Mouse (Mus musculus): Measurements from ENCODE around the gene Aox3. TPM values are rescaled to one million over a fixed set of nuclear protein-coding genes. Genes with fewer than 3 reads are reported as not detected.

Aox3 gene
- total RNA-seq, 1 experiment, result 1.8 TPM

DNA sequence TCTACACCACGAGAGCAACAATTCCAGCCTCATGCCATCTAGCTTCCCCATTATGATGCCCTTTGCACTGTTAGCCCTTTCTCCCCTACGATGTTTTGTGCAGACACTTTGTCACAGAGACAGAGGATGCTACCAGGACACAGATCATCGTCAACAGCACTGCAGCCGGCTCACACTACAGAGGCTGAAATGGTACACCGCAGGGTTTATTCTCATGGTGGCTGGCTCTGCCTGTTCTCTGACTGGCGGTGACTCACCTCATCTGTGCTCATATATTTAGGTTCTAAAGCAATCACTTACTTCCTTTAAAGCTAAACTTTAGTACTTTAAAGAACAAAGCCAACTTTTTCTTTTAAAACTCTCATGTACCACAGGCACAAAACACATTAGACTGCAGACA, 34.8 kb downstream of the Aox3 start:
- Histone ChIP-seq H3K9ac (ENCODE audit: insufficient read depth, low read depth, low read length, poor library complexity, severe bottlenecking) (no peak overlapping the region), H3K4me3 (ENCODE audit: insufficient read depth in 1 of 2, low read depth in 1 of 2, low read length in 2 of 2, poor library complexity in 1 of 2, severe bottlenecking in 1 of 2) (no peak overlapping the region), H3K27ac (ENCODE audit: insufficient read depth, low read depth, low read length, poor library complexity, severe bottlenecking) (no peak overlapping the region), H3K36me3 (ENCODE audit: control insufficient read depth, insufficient read depth, low read length, poor library complexity, severe bottlenecking) (no peaks in the 10 kb centered on the region), H3K9me3 (ENCODE audit: control insufficient read depth, insufficient read depth, low read depth, low read length) (no peaks in the 10 kb centered on the region), H3K4me1 (ENCODE audit: control insufficient read depth in 2 of 2, insufficient read depth in 2 of 2, low read length in 2 of 2, poor library complexity in 1 of 2) (no peaks in the 10 kb centered on the region)
- TF ChIP-seq HCFC1 (IDR thresholded peaks at IDR 0.05; ENCODE audit: borderline replicate concordance, insufficient read depth, low read length) (no peak), ZC3H11A (IDR thresholded peaks at IDR 0.05; ENCODE audit: borderline replicate concordance, low read depth, low read length) (no peak)
- DNase-seq (ENCODE audit: low read depth, low spot score), result no peak
- in situ Hi-C loops (cut with MboI; ENCODE audit: low sequenced_read_pairs in 2 of 2, unreplicated experiment in 2 of 2), result loop anchor here in 1 of 2 experiments (10.0 kb wide), 1 partner anchor 147 kb away; no protein-coding TSS in a partner anchor

DNA sequence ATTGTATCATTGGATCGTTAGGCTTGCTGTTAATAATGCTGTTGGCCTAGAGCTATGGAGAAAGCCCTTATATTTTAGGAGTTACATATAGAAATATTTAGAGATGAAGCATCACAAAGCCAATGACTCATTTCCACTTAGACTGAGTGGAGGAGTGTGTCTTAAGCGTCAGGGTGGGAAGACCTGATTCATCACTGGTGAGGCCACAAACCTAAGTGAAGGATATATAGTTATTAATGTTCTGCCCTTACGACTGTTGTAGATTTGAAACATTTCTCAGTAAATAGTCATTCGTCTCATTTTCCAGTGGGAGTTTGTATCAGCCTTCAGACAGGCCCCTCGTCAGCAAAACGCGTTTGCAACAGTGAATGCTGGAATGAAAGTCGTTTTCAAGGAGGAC, 39.3 kb downstream of the Aox3 start:
- Histone ChIP-seq H3K4me1 (ENCODE audit: control insufficient read depth in 2 of 2, insufficient read depth in 2 of 2, low read length in 2 of 2, poor library complexity in 1 of 2) (no peaks in the 10 kb centered on the region), H3K9me3 (ENCODE audit: control insufficient read depth, insufficient read depth, low read depth, low read length) (no peaks in the 10 kb centered on the region), H3K9ac (ENCODE audit: insufficient read depth, low read depth, low read length, poor library complexity, severe bottlenecking) (no peak overlapping the region), H3K36me3 (ENCODE audit: control insufficient read depth, insufficient read depth, low read length, poor library complexity, severe bottlenecking) (no peaks in the 10 kb centered on the region), H3K4me3 (ENCODE audit: insufficient read depth in 1 of 2, low read depth in 1 of 2, low read length in 2 of 2, poor library complexity in 1 of 2, severe bottlenecking in 1 of 2) (no peak overlapping the region), H3K27ac (ENCODE audit: insufficient read depth, low read depth, low read length, poor library complexity, severe bottlenecking) (no peak overlapping the region)
- no peak for DNase-seq (ENCODE audit: low read depth, low spot score)
- TF ChIP-seq ZC3H11A (IDR thresholded peaks at IDR 0.05; ENCODE audit: borderline replicate concordance, low read depth, low read length) (no peak), MAFK (IDR thresholded peaks at IDR 0.05; ENCODE audit: insufficient read depth, low read depth, low read length) (no peak), ZNF384 (IDR thresholded peaks at IDR 0.05; ENCODE audit: low read depth, low read length) (no peak), CHD2 (IDR thresholded peaks at IDR 0.05; ENCODE audit: low read depth, low read length) (no peak), HCFC1 (IDR thresholded peaks at IDR 0.05; ENCODE audit: borderline replicate concordance, insufficient read depth, low read length) (no peak)
- in situ Hi-C loops (cut with MboI; ENCODE audit: low sequenced_read_pairs in 2 of 2, unreplicated experiment in 2 of 2), result loop anchor here in 1 of 2 experiments (10.0 kb wide), 1 partner anchor 123 kb away; the partner anchor contains the start of gene Aox2

DNA sequence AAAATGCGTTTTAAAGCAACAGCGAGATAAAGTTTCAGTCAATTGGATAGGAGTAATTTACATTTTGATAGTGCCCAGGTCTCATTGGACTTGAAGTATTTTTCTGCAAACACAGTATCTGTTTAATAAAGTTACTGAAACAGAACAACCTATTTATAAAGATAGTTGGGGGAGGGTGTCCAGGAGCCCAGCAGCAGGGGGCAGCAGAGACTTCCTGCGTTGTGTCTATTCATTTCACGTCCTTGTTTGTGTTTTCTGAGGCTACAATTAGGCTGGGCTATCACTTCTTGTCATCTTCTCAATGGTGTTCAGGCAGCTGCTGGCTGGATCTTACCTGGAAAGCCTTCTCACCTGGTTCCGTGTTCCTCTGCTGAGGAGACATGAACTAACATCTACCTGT, 43.8 kb downstream of the Aox3 start:
- in situ Hi-C loops (cut with MboI; ENCODE audit: low sequenced_read_pairs in 2 of 2, unreplicated experiment in 2 of 2), result loop anchor here in 1 of 2 experiments (10.0 kb wide), 1 partner anchor 118 kb away; the partner anchor contains the start of gene Aox2
- DNase-seq (ENCODE audit: low read depth, low spot score), result no peak
- H3K27ac ChIP-seq (ENCODE audit: insufficient read depth, low read depth, low read length, poor library complexity, severe bottlenecking), result no peak overlapping the region
- H3K9me3 ChIP-seq (ENCODE audit: control insufficient read depth, insufficient read depth, low read depth, low read length), result no peaks in the 10 kb centered on the region
- no peaks in the 10 kb centered on the region for H3K36me3 ChIP-seq (ENCODE audit: control insufficient read depth, insufficient read depth, low read length, poor library complexity, severe bottlenecking)
- TF ChIP-seq MAFK (IDR thresholded peaks at IDR 0.05; ENCODE audit: insufficient read depth, low read depth, low read length) (no peak), ZC3H11A (IDR thresholded peaks at IDR 0.05; ENCODE audit: borderline replicate concordance, low read depth, low read length) (0 out of 2 replicates have a peak, but pooled peaks have one; percentile 13)
- no peak overlapping the region for H3K9ac ChIP-seq (ENCODE audit: insufficient read depth, low read depth, low read length, poor library complexity, severe bottlenecking)
- H3K4me1 ChIP-seq (ENCODE audit: control insufficient read depth in 2 of 2, insufficient read depth in 2 of 2, low read length in 2 of 2, poor library complexity in 1 of 2), result no peaks in the 10 kb centered on the region
- no peak overlapping the region for H3K4me3 ChIP-seq (ENCODE audit: insufficient read depth in 1 of 2, low read depth in 1 of 2, low read length in 2 of 2, poor library complexity in 1 of 2, severe bottlenecking in 1 of 2)

DNA sequence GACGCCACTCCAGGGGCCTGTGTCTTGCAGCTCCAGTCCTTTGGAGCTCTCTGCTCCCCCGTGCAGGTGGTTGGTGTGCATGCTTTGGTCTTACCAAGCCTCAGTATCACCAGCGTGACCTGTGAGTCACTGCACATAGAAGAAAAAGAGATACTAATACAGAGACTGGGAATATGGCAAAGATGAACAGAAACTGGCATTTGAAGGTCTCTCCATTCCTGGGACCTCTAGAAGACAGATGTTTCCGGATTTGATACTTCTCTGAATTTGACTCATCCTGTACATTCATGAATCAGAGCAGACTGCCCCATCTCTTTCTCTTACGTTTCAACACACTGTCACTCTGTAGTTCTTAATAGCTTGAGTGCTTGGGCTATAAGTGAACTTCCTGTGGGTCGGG, 57.0 kb downstream of the Aox3 start:
- in situ Hi-C loops (cut with MboI; ENCODE audit: low sequenced_read_pairs in 2 of 2, unreplicated experiment in 2 of 2), result no loop called here
- H3K4me1 ChIP-seq (ENCODE audit: control insufficient read depth in 2 of 2, insufficient read depth in 2 of 2, low read length in 2 of 2, poor library complexity in 1 of 2), result no peaks in the 10 kb centered on the region
- no peak overlapping the region for H3K9ac ChIP-seq (ENCODE audit: insufficient read depth, low read depth, low read length, poor library complexity, severe bottlenecking)
- DNase-seq (ENCODE audit: low read depth, low spot score), result no peak
- TF ChIP-seq CHD2 (IDR thresholded peaks at IDR 0.05; ENCODE audit: low read depth, low read length), result no peak
- TF ChIP-seq ZC3H11A (IDR thresholded peaks at IDR 0.05; ENCODE audit: borderline replicate concordance, low read depth, low read length), result no peak
- TF ChIP-seq ZNF384 (IDR thresholded peaks at IDR 0.05; ENCODE audit: low read depth, low read length), result no peak
- no peak for TF ChIP-seq MAFK (IDR thresholded peaks at IDR 0.05; ENCODE audit: insufficient read depth, low read depth, low read length)
- TF ChIP-seq HCFC1 (IDR thresholded peaks at IDR 0.05; ENCODE audit: borderline replicate concordance, insufficient read depth, low read length), result no peak
- H3K36me3 ChIP-seq (ENCODE audit: control insufficient read depth, insufficient read depth, low read length, poor library complexity, severe bottlenecking), result no peaks in the 10 kb centered on the region
- H3K9me3 ChIP-seq (ENCODE audit: control insufficient read depth, insufficient read depth, low read depth, low read length), result no peaks in the 10 kb centered on the region
- H3K4me3 ChIP-seq (ENCODE audit: insufficient read depth in 1 of 2, low read depth in 1 of 2, low read length in 2 of 2, poor library complexity in 1 of 2, severe bottlenecking in 1 of 2), result no peak overlapping the region
- no peak overlapping the region for H3K27ac ChIP-seq (ENCODE audit: insufficient read depth, low read depth, low read length, poor library complexity, severe bottlenecking)

DNA sequence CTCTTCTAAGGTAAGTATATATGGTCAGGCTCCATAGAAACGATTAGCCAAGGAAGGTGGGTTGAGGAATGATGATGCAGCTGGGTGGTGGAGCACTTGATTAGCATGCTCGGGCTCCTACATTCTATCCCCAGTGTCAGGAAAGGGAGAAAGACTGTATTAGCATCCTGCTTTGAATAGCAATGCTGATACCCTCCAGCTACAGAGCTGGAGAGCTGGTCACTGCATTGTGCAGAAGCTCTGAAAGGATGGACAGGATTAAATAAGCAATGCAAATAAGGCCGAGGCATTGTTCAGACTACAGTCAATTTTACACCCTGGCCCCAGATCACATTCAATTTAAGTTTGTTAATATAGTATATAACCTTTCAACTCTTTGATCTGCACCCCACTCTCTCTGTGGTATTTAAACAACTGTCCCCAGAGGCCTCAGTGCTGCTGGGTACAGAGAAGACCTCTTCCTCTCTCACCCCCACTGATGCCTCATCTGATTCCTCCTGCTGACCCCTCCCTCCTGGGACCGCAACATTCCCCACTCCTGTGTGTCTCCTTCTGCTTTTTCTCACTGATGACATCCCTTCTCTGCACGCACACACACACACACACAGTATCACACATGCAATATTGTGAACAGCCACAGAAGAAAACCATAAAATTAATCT, 75.7 kb downstream of the Aox3 start:
- no peak for TF ChIP-seq HCFC1 (IDR thresholded peaks at IDR 0.05; ENCODE audit: borderline replicate concordance, insufficient read depth, low read length)
- TF ChIP-seq MAFK (IDR thresholded peaks at IDR 0.05; ENCODE audit: insufficient read depth, low read depth, low read length), result no peak
- TF ChIP-seq CHD2 (IDR thresholded peaks at IDR 0.05; ENCODE audit: low read depth, low read length), result no peak
- no peak for TF ChIP-seq ZNF384 (IDR thresholded peaks at IDR 0.05; ENCODE audit: low read depth, low read length)
- TF ChIP-seq ZC3H11A (IDR thresholded peaks at IDR 0.05; ENCODE audit: borderline replicate concordance, low read depth, low read length), result no peak
- Histone ChIP-seq H3K9ac (ENCODE audit: insufficient read depth, low read depth, low read length, poor library complexity, severe bottlenecking) (no peak overlapping the region), H3K4me3 (ENCODE audit: insufficient read depth in 1 of 2, low read depth in 1 of 2, low read length in 2 of 2, poor library complexity in 1 of 2, severe bottlenecking in 1 of 2) (no peak overlapping the region), H3K9me3 (ENCODE audit: control insufficient read depth, insufficient read depth, low read depth, low read length) (no peaks in the 10 kb centered on the region), H3K36me3 (ENCODE audit: control insufficient read depth, insufficient read depth, low read length, poor library complexity, severe bottlenecking) (no peaks in the 10 kb centered on the region), H3K4me1 (ENCODE audit: control insufficient read depth in 2 of 2, insufficient read depth in 2 of 2, low read length in 2 of 2, poor library complexity in 1 of 2) (peaks cover 4 to 5% of the 10 kb centered on the region in 2 experiments; a peak in 2 of 4 replicates), H3K27ac (ENCODE audit: insufficient read depth, low read depth, low read length, poor library complexity, severe bottlenecking) (no peak overlapping the region)
- in situ Hi-C loops (cut with MboI; ENCODE audit: low sequenced_read_pairs in 2 of 2, unreplicated experiment in 2 of 2), result no loop called here
- DNase-seq (ENCODE audit: low read depth, low spot score), result no peak

Data from ES-E14 (cell line).